Mouse (Mus musculus) brain, embryonic 18.5 days (tissue): ENCODE data around the gene Gm20830.
"Not testable (repeated sequence)": the region's sequence is repeated elsewhere in the genome, so short reads cannot be mapped to it uniquely, and the experiment has no call there.

ENCODE experiments used
- DNase-seq: peaks from one replicate; pipeline ENCODE4 v3.0.0-alpha.2; 2012; ENCODE audit warnings: low read depth, low spot score

Gm20830 gene

DNA sequence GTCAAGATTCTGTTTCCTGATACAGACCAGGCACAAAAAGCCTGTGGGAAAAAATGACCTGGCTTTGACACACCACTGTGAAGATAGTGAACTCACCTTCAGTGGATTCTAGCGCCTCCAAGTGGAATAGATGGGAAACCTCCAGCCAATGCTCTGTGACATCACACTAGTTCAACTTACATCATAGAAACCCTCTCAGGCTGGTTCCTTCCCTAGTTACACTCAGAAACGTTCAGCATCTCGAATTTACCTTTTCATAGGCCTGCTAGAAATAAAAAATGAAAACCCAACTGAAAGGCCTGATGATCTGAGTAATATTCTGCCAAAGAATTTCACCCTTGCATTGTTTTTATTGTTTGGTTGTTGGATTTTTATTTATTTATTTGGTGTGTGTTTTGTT, at the start of gene Gm20830:
Gm20830 (minus strand) TSS at position 101 of the 400 bp plus-strand sequence.
- not testable (repeated sequence) for DNase-seq
